Mouse (Mus musculus) intestine, embryonic 15.5 days (tissue): ENCODE measurements around the gene Bfar. TPM values are rescaled to one million over a fixed set of nuclear protein-coding genes. Genes with fewer than 3 reads are reported as not detected.
"Not testable (repeated sequence)": the region's sequence is repeated elsewhere in the genome, so short reads cannot be mapped to it uniquely, and the experiment has no call there.

Experiments used
- ATAC-seq: fragments of 200-750 bp; cut with Nextera tagmentation; 2 replicates; pipeline ENCODE4 v1.8.0; 2017; ENCODE audit warnings: moderate TSS enrichment, moderate library complexity
- H3K27ac ChIP-seq: fragments of 300-500 bp; sonication (generic); 2 replicates; pipeline ENCODE4 v1.5.1; 2015; ENCODE audit warnings: mild to moderate bottlenecking, inconsistent platforms
- H3K27me3 ChIP-seq: fragments of 300-500 bp; sonication (generic); replicated peaks from 2 replicates; pipeline ENCODE4 v1.6.1; 2015; ENCODE audit warnings: inconsistent platforms
- H3K36me3 ChIP-seq: fragments of 300-500 bp; sonication (generic); 2 replicates; pipeline ENCODE4 v1.6.1; 2015; ENCODE audit warnings: inconsistent platforms
- H3K4me1 ChIP-seq: fragments of 300-500 bp; sonication (generic); replicated peaks from 2 replicates; pipeline ENCODE4 v1.6.1; 2015; ENCODE audit warnings: inconsistent platforms
- H3K4me2 ChIP-seq: fragments of 300-500 bp; sonication (generic); replicated peaks from 2 replicates; pipeline ENCODE4 v1.6.1; 2015; ENCODE audit warnings: mild to moderate bottlenecking, inconsistent platforms
- H3K4me3 ChIP-seq: fragments of 300-500 bp; sonication (generic); replicated peaks from 2 replicates; pipeline ENCODE4 v1.5.1; 2015; ENCODE audit warnings: inconsistent platforms
- H3K9ac ChIP-seq: fragments of 300-500 bp; sonication (generic); 2 replicates; pipeline ENCODE4 v1.6.1; 2015; ENCODE audit warnings: inconsistent platforms
- H3K9me3 ChIP-seq: fragments of 300-500 bp; sonication (generic); 2 replicates; pipeline ENCODE4 v1.6.1; 2016; ENCODE audit warnings: inconsistent platforms
- WGBS: fragments of 180-500 bp; shearing (Covaris S2); methylation state at CpG from one replicate; pipeline ENCODE4 v1.1.7; 2015; 5-methylcytosine and 5-hydroxymethylcytosine counted together
- polyA plus RNA-seq: library from polyadenylated mRNA; unstranded; fragments of >200 nt; fragmentation: Nextera tagmentation; extraction: Ambion mirVana; gene quantifications from 2 replicates; pipeline ENCODE4 v1.2.1, GENCODE M21; 2015

The Bfar gene
- polyA plus RNA-seq, 1 experiment from 2014 or later = 38.7 TPM

DNA sequence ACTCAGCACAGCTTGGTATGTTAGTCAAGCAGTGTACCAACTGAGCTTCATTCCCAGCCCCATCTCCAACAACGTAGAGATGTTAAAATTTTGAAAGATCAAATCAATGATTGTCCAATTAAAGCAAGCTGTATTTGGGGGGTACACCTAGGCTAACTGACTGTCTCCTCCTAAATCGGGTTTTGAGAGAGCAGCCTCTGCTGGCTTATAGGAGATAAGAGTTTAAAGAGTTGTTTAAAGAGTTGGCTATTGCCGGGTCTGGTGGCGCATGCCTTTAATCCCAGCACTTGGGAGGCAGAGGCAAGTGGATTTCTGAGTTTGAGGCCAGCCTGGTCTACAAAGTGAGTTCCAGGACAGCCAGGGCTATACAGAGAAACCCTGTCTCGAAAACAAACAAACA lies 762 bp upstream of the Bfar start:
- H3K27ac ChIP-seq, H3K9ac ChIP-seq, H3K4me1 ChIP-seq, H3K4me3 ChIP-seq, H3K27me3 ChIP-seq, ATAC-seq, H3K36me3 ChIP-seq, H3K9me3 ChIP-seq: not testable (repeated sequence)
- peak overlapping the region; percentile 60 for H3K4me2 ChIP-seq
- WGBS = 76% methylated on average over 5 of the region's 5 CpGs

DNA sequence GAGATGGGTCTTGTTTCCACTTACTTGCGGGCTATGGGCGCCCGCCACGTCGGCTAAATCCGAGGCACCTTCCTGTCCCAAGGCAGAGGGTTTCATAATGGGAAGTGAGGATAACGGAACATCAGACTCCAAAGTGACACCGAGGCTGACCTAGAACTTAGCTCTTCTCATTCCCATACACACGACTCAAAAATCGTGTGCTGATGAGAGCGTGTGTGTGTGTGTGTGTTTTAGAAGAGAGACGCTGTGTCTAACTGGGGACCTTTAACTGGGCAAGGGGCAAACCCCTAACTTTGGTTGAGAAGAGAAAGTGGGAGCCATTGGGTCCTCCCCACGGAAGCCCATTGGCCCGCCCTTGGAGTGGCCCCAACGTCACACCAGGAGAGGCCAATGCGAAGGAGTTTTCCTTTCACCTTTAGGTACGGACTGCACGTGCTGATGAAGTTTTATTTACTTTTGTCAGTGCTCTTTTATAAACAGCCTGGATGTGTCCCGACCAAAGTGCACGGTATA lies 784 bp downstream of the Bfar start:
- H3K36me3 ChIP-seq = peaks cover 13% of the 10 kb centered on the region; the same call in 1 of the 2 replicates
- ATAC-seq = peak; percentile 76
- H3K27ac ChIP-seq = peak overlapping the region; percentile 81
- H3K9me3 ChIP-seq = no peaks in the 10 kb centered on the region
- no peaks in the 10 kb centered on the region for H3K27me3 ChIP-seq
- WGBS = under 1% methylated on average over 20 of the region's 20 CpGs
- peak overlapping the region; percentile 87 for H3K4me3 ChIP-seq
- peak overlapping the region; percentile 60 for H3K4me2 ChIP-seq
- peak overlapping the region; percentile 86 for H3K9ac ChIP-seq
- peaks cover 1% of the 10 kb centered on the region; the same call in 1 of the 2 replicates for H3K4me1 ChIP-seq

DNA sequence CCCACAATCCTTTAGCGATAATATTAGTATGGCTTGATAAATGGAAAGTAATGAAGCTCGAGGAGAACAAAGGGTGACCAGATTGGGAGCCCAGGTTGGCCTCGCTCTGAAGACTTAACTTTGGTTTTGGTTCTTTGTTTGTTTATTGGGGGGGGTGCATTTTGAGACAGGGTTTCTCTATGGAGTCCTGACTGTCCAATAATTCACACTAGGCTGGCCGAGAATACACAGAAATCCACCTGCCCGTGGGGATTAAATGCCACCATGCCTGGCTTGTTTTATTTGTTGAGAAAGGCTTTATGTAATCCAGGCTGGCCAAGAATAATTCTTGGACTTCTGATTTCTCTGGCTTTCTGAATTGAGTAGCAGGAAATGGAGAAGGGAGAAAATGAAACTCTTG lies 1.5 kb downstream of the Bfar start:
- peak overlapping the region; percentile 87; the same call in 1 of the 2 replicates for H3K4me3 ChIP-seq
- peak overlapping the region; percentile 60 for H3K4me2 ChIP-seq
- no peaks in the 10 kb centered on the region for H3K27me3 ChIP-seq
- H3K27ac ChIP-seq = no peak overlapping the region
- H3K4me1 ChIP-seq = no peaks in the 10 kb centered on the region; the same call in 1 of the 2 replicates
- WGBS = 70% methylated on average over 5 of the region's 5 CpGs
- no peak for ATAC-seq
- H3K9ac ChIP-seq = no peak overlapping the region
- peaks cover 16% of the 10 kb centered on the region; the same call in 1 of the 2 replicates for H3K36me3 ChIP-seq
- no peaks in the 10 kb centered on the region for H3K9me3 ChIP-seq

DNA sequence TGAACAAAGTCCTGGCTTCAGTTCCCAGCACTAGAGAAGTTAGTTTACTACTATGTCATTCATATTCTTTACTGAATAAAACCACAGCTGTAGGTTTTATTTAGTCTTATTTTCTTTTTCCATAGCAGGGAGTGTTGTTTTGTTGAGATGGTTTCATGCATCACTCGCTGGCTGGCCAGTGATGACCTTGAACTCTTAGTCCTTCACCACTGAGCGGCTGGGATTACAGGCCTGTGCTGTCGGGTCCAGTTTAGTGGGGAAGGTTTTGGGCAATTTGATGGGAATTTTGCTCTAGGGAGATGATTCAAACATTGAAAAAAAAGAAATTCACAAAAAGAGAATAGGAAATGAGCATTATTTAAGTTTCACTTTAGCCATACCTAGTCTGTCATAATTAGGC lies 2.9 kb downstream of the Bfar start:
- H3K36me3 ChIP-seq = peaks cover 16% of the 10 kb centered on the region; the same call in 1 of the 2 replicates
- H3K9me3 ChIP-seq = no peaks in the 10 kb centered on the region
- WGBS = 89% methylated on average over 3 of the region's 3 CpGs
- no peak overlapping the region for H3K4me3 ChIP-seq
- H3K9ac ChIP-seq = no peak overlapping the region
- no peak overlapping the region for H3K27ac ChIP-seq
- no peaks in the 10 kb centered on the region for H3K27me3 ChIP-seq
- no peak overlapping the region for H3K4me2 ChIP-seq
- no peak for ATAC-seq
- H3K4me1 ChIP-seq = no peaks in the 10 kb centered on the region

DNA sequence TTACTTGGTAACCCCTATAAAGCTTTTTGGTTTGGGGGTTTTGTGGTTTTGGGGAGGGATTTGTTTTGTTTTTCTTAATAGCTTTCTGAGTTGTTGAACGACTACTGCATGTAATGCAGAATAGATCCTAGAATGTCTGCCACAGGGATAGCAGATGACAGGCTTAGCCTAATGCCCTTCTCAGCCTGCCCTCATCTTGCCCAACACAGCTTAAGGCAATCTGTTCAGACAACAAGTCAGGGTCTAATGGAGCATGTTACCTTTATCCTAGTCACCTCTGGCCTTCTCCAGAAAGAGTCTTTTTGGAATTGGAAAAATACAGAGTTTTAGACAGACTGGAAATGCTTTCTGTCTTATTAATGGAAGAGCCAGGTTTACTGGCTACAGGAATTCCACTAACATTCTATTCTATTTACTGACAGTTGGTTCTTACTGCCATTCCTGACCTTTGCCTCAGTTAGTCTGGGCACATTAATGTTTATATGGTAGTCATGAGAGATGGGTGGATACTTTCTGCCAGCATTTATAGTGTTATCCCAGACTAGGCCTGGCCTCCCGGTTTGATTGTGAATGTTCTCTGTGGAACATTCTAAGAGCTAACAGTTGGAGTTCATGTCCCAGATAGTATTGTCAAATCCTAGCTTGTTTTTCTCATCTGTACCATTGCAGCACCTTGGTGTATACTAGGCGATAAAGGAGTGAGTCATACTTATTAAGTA lies 7.1 kb downstream of the Bfar start:
- Histone ChIP-seq H3K9ac (no peak overlapping the region), H3K36me3 (peaks cover 16% of the 10 kb centered on the region; the same call in 1 of the 2 replicates), H3K4me3 (no peak overlapping the region), H3K27ac (no peak overlapping the region), H3K4me2 (no peak overlapping the region), H3K27me3 (no peaks in the 10 kb centered on the region), H3K9me3 (no peaks in the 10 kb centered on the region), H3K4me1 (no peaks in the 10 kb centered on the region)
- ATAC-seq = no peak
- 90% methylated on average over 3 of the region's 3 CpGs for WGBS

DNA sequence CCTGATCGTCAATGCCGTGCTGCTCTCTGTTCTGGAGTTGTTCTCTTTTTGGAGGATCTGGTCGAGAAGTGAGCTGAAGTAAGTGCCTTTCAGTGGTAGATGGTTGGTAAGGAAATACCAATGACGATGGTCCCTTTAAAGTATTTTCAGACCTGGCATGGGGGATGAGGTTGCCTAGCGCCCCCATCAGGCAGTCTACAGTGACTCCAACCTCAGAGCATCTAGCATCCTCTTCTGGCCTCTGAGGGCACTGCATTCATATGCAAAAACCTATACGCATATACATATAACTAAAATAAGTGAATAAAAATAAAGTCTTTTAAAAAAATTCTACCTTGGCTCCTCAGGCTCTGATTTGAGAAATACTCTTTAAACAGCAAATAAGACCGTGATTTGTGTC lies 27.3 kb downstream of the Bfar start:
- Histone ChIP-seq H3K27ac (no peak overlapping the region), H3K4me1 (no peaks in the 10 kb centered on the region), H3K9ac (no peak overlapping the region), H3K4me2 (no peak overlapping the region), H3K36me3 (peaks cover 23% of the 10 kb centered on the region), H3K4me3 (no peak overlapping the region), H3K9me3 (no peaks in the 10 kb centered on the region), H3K27me3 (no peaks in the 10 kb centered on the region)
- 90% methylated on average over 7 of the region's 7 CpGs for WGBS
- no peak for ATAC-seq

DNA sequence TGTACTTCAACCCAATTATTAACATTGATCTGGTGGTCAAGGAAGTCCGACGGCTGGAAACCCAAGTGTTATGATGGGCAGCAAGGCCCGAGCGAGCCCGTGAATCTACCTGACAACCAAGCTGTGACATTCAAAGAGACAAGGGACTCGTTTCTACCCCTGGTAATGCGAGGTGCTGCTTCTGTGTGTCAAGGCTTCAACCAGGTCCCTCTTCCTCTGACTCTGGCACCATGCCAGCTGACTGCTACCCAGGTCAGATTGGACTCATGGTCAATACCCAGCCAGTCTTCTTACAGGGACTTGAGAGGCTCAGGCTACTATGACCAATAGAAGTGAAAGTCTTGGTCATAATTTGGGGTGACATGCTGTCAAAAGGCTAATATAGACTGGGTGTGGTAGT lies 30.5 kb downstream of the Bfar start:
- ATAC-seq = no peak
- Histone ChIP-seq H3K4me3 (no peak overlapping the region), H3K4me2 (no peak overlapping the region), H3K36me3 (peaks cover 23% of the 10 kb centered on the region), H3K27me3 (no peaks in the 10 kb centered on the region), H3K9ac (no peak overlapping the region), H3K27ac (no peak overlapping the region), H3K4me1 (no peaks in the 10 kb centered on the region), H3K9me3 (no peaks in the 10 kb centered on the region)
- WGBS = 92% methylated on average over 7 of the region's 7 CpGs

DNA sequence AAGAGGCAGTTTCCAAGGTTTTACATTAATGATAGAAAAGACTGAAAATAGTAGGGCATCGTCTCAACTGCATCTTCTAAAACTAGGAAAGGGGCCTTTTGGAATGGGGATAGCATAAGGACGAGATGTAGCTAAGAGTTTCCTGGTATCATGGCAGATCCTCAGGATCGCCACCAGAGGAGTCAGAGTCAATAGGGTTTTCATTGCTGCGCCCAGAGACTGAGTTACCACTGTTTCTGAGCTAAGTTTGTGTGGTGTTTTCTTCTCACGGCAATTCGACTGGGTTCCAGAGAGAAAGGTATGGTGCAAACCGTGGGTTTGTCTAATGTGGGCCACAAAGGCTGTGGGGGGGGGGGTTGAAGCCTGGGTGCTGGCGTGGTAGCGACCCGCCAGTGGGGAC lies 33.0 kb downstream of the Bfar start:
- 91% methylated on average over 10 of the region's 10 CpGs for WGBS
- Histone ChIP-seq H3K9ac (no peak overlapping the region), H3K36me3 (peaks cover 13% of the 10 kb centered on the region; the same call in 1 of the 2 replicates), H3K27me3 (no peaks in the 10 kb centered on the region), H3K4me1 (no peaks in the 10 kb centered on the region), H3K4me2 (no peak overlapping the region), H3K9me3 (no peaks in the 10 kb centered on the region), H3K27ac (no peak overlapping the region), H3K4me3 (no peak overlapping the region)
- no peak for ATAC-seq

DNA sequence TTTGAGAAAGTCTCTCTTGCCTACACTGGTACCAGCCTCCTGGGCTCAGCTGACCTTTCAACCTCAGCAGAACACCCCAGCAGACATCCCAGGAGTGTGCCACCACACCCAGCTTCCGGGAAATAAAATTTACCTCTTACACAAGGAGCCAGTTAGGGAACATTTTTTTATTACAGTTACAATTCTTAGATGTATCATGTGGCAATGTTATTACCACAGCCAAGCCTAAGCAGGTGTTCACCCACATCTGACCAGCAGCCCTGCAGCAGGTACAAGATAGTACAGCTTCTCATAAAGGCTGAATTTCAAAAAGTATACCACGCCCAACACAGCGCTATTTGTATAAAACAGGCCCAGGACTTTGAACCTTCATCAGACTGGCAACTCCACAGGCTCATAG lies 43.3 kb downstream of the Bfar start:
- no peak overlapping the region for H3K4me2 ChIP-seq
- H3K4me1 ChIP-seq = 0 out of 2 replicates have a peak, but pooled peaks cover 3% of the 10 kb centered on the region
- peak; percentile 97 for ATAC-seq
- no peaks in the 10 kb centered on the region for H3K36me3 ChIP-seq
- no peak overlapping the region for H3K4me3 ChIP-seq
- WGBS = 58% methylated on average over 3 of the region's 3 CpGs
- no peaks in the 10 kb centered on the region for H3K27me3 ChIP-seq
- H3K9me3 ChIP-seq = no peaks in the 10 kb centered on the region
- H3K9ac ChIP-seq = no peak overlapping the region
- peak overlapping the region; percentile 85 for H3K27ac ChIP-seq

DNA sequence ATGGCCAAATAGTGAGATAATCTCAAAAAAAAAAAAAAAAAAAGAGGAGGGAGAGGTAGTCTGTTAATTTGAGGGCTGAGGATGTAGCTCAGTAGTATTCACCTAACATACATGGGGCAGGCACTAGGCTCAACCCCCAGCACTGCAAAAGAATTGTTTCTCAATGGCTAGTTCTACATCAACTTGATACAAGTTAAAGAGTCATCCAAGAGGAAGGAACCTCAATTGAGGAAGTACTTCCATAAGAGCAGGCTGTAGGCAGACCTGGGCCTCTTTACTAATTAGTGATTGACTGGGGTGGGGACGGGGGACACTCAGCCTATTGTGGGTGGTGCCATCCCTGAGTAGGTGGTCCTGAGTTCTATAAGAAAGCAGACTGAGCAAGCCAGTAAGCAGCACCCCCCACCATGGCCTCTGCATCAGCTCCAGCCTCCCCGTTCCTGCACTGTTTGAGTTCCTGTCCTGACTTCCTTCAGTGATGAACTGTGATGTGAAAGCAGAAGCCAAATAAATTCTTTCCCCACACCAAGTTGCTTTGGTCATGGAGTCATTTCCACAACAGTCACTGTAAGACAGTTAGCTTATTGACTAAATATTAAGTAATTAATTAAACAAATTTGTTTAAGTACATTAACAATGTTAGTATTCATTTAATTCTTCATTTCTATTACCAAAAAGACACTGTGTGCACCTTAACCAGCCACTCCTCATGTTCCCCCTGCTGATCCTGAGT lies 45.3 kb downstream of the Bfar start:
- Histone ChIP-seq H3K36me3 (no peaks in the 10 kb centered on the region), H3K9ac (no peak overlapping the region), H3K27me3 (no peaks in the 10 kb centered on the region), H3K4me3 (no peak overlapping the region), H3K4me2 (no peak overlapping the region), H3K4me1 (0 out of 2 replicates have a peak, but pooled peaks cover 3% of the 10 kb centered on the region), H3K9me3 (no peaks in the 10 kb centered on the region), H3K27ac (no peak overlapping the region)
- ATAC-seq = no peak
- 70% methylated on average over 2 of the region's 2 CpGs for WGBS

DNA sequence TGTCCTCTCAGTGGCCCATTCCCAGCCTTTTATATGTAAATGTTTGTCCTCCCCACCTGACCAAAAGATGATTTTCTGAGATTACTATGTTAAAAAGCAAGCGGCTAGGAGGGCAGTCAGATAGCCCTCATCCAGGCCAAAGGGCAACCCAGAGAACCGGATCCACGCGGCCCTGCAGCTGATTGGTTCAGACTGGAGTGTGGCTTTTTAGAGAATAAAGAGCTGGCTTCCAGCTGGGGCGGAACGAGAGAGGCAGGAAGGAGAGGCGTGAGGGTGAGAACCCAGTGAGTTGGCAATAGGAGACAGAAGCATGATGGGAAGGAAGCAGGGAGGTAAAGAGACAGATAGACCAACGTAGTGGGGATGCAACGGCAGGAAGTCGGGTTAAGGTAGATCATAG lies 51.3 kb downstream of the Bfar start:
- H3K36me3 ChIP-seq = no peaks in the 10 kb centered on the region
- H3K4me2 ChIP-seq = no peak overlapping the region
- H3K27ac ChIP-seq = no peak overlapping the region
- WGBS = 40% methylated on average over 10 of the region's 10 CpGs
- H3K4me1 ChIP-seq = no peaks in the 10 kb centered on the region
- no peak overlapping the region for H3K4me3 ChIP-seq
- H3K9me3 ChIP-seq = no peaks in the 10 kb centered on the region
- no peaks in the 10 kb centered on the region for H3K27me3 ChIP-seq
- ATAC-seq = no peak
- H3K9ac ChIP-seq = no peak overlapping the region

DNA sequence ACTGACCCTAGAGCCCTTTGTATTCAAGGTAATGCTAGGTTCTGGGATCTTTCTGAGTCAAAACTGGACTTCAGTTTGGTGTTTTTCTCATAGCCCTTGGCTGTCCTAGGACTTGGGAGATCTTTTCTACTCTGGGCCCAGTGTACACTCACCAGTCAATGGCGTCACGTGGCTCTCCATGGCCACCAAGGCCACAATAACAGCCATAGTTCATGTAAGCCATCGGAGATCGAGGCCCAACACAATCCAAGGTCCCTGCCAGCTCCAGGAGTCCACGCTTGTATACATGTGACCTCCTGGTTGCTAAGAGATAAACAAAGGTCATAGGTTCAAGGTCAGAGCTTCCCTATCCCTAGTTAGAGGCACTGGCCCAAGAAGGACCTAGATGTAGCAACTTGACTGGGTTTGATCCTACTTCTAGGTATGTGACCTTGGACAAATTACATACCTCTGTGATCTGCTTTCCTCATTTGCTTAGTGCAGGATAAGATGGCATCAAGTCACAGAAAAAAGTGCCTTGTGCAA lies 56.2 kb downstream of the Bfar start:
- H3K4me2 ChIP-seq = no peak overlapping the region

More for the DNA sequence above, 56.2 kb downstream of the Bfar start:
- WGBS = 77% methylated on average over 5 of the region's 5 CpGs
- ATAC-seq = peak; percentile 37; the same call in 1 of the 2 replicates
- H3K36me3 ChIP-seq = no peaks in the 10 kb centered on the region
- no peak overlapping the region for H3K9ac ChIP-seq
- H3K27me3 ChIP-seq = no peaks in the 10 kb centered on the region
- H3K4me1 ChIP-seq = 0 out of 2 replicates have a peak, but pooled peaks cover 4% of the 10 kb centered on the region
- H3K27ac ChIP-seq = no peak overlapping the region
- H3K9me3 ChIP-seq = no peaks in the 10 kb centered on the region
- H3K4me3 ChIP-seq = no peak overlapping the region
